Mouse (Mus musculus) cerebellum, adult (tissue): ENCODE results near the gene Adal.

Source experiments
- ATAC-seq: cut with Nextera tagmentation; 2 replicates; pipeline ENCODE4 v1.9.2; 2017; ENCODE audit warnings: mild to moderate bottlenecking, moderate library complexity, mixed read lengths; ENCODE audit not compliant: insufficient number of reproducible peaks, low FRiP score, low TSS enrichment

Adal gene

GRCm38 (mm10) chr2:121170980-121171742, 30.9 kb downstream of the Adal start, which contains the start of gene Zscan29:
Gene Zscan29, minus strand, starts transcription at chr2:121171125.
- peak; percentile 84 for ATAC-seq

DNA sequence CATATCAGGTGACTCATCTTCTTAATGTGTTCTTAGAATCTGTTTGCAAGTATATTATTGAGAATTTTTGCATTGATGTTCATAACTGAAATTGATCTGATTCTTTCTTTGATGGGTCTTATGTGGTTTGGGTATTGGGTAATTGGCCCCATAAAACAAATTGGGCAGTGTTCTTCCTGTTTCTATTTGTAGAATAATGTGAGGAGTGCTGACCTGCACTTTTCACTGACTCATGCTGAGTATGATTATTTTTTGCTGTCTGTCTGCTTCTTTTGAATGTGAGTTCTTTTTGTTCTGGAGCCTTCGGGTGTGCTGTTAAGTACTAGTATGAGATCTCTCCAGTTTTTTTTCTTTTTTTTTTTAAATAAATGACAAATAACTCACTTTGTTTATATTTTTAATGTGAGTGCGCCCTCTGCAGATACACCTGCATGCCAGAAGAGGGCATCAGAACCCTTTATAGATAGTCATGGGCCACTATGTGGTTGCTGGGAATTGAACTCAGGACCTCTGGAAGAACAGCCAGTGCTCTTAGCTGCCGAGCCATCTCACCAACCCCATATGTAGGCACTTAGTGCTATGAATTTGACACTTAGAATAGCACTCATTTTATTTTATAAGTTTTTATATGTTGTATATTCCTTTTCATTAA, 38.7 kb downstream of the Adal start:
- no peak for ATAC-seq

DNA sequence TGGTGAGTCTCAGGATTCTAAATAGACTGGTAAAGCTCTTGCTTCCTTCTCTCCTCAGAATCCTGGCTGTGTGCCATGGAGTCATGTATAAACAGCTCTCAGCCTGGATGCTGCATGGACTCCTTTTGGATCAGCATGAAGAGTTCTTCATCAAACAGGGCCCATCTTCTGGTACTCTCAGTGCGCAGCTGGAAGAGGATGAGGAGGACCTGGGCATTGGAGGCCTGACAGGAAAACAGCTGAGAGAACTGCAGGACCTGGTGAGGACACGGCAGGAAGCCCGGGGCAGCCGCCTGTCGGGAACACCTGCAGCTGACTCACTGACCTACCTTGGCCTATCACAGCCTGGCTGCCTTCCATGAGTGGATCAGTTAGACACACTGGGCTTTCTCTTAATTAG, 43.2 kb downstream of the Adal start:
- ATAC-seq: peak; percentile 75; the same call in 1 of the 2 replicates

DNA sequence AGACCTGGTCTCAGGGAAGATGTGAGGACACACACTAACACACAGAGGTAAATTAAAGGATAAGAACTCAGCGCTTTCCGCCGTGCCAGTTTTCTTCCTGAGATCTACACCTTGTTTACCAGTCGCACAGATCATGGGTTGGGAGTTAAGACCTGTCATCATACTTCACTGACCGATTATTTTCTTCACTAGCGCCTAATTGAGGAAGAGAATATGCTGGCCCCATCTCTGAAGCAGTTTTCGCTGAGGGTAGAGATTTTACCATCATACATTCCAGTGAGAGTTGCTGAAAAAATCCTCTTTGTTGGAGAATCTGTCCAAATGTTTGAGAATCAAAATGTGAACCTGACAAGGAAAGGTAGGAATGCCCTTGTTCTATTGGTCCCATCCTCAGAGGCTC, 43.9 kb downstream of the Adal start:
- no peak for ATAC-seq

DNA sequence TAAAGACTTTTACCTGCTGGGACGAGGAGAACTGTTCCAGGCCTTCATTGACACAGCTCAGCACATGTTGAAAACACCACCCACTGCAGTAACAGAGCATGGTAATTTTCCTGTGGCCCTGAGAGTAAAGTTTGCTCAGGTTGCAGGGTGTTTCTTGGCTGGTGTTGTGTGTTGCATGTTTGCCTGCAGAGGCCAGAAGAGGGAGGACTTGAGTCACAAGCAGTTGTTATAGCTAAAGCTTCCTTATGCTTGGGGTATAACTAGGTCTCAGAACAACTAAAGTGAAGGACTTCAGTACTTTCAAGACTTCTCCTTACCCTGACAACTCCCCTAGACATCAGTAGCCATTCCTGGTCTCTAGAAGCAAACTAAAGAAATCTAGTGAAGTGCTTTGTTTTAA, 48.3 kb downstream of the Adal start:
- no peak for ATAC-seq

GRCm38 (mm10) chr2:121195466-121195865, 55.2 kb downstream of the Adal start:
- no peak for ATAC-seq

DNA sequence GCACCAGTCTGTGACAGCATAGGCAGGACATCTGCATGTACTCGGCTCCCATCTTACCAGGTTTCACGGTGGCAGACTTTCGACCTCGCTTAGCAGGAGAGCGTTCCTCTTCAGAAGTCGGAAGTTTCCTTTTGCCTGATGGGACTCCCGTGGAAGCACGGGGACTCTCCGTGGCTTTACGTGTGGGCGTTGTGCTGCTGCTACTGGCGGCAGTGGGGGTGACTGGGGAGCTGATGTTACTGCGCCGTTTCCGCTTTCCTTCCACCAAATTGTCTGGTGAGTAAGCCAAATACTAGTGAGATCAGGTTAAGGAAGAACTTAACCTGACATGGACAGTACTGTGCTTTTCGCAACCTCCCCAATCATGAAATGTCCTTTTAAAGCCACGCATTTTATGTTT, 64.0 kb downstream of the Adal start:
- ATAC-seq: no peak
